Mouse (Mus musculus) heart, embryonic 10.5 days (tissue): ENCODE measurements around the gene Tmem265. TPM values are rescaled to one million over a fixed set of nuclear protein-coding genes. Genes with fewer than 3 reads are reported as not detected.

ENCODE experiments used
- DNase-seq: peaks from one replicate; pipeline ENCODE4 v3.0.0-alpha.2; 2017; ENCODE audit warnings: low spot score
- H3K27ac ChIP-seq: fragments of 300-500 bp; sonication (generic); 2 replicates; pipeline ENCODE4 v1.5.1; 2016; ENCODE audit warnings: mild to moderate bottlenecking
- H3K27me3 ChIP-seq: fragments of 300-500 bp; sonication (generic); 2 replicates; pipeline ENCODE4 v1.6.1; 2016; ENCODE audit warnings: mild to moderate bottlenecking; ENCODE audit not compliant: poor library complexity, insufficient read depth, severe bottlenecking
- H3K36me3 ChIP-seq: fragments of 300-500 bp; sonication (generic); 2 replicates; pipeline ENCODE4 v1.6.1; 2016; ENCODE audit warnings: mild to moderate bottlenecking, moderate library complexity
- H3K4me1 ChIP-seq: fragments of 300-500 bp; sonication (generic); 2 replicates; pipeline ENCODE4 v1.6.1; 2016; ENCODE audit warnings: mild to moderate bottlenecking
- H3K4me3 ChIP-seq: fragments of 300-500 bp; sonication (generic); 2 replicates; pipeline ENCODE4 v1.5.1; 2016; ENCODE audit warnings: mild to moderate bottlenecking, moderate library complexity
- H3K9me3 ChIP-seq: fragments of 300-500 bp; sonication (generic); 2 replicates; pipeline ENCODE4 v1.6.1; 2016; ENCODE audit warnings: mild to moderate bottlenecking, moderate library complexity
- WGBS: fragments of 180-500 bp; shearing (Covaris S2); methylation state at CpG from one replicate; pipeline ENCODE4 v1.1.7; 2016; 5-methylcytosine and 5-hydroxymethylcytosine counted together
- polyA plus RNA-seq: library from polyadenylated mRNA; unstranded; fragments of >200 nt; fragmentation: Nextera tagmentation; extraction: Ambion mirVana; gene quantifications from 2 replicates; pipeline ENCODE4 v1.2.1, GENCODE M21; 2016

Gene Tmem265
- polyA plus RNA-seq, 1 experiment from 2014 or later = 5.2 TPM

DNA sequence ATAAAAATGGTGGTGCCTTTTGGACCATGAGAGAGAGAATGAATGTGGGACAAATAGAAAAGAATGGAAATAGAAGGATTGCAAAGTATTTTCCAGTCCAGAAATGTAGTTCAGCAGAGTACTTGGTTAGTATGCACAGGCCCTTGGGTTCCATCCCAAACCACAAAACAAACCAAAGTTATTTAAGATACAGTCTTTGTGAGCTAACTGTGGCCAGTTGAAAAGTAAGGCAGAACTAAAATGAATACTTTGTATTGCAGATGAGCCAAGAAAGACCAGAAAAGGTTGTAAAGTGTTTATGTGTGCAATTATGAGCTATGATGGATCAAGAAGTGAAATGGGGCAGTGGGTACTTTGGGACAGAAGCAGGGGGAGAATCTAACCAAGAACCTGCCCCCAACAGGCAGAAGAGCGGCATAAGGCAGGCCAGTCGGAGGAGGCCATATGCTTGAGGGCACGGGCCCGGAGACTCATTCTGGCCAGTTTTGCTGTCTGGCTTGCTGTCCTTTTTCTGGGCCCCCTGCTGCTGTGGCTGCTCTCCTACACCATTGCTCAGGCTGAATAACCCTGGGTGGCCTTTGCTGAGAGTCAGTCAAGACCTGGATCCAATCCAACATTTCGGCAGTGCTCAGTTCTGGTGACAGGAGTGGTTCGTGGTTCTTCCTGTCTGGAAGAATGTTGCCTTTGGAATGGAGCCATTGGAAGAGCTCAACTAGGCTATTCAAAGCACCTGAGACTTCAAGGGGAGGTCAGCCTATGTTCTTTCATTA lies 3.4 kb downstream of the Tmem265 start:
- no peak overlapping the region for H3K27ac ChIP-seq

DNA sequence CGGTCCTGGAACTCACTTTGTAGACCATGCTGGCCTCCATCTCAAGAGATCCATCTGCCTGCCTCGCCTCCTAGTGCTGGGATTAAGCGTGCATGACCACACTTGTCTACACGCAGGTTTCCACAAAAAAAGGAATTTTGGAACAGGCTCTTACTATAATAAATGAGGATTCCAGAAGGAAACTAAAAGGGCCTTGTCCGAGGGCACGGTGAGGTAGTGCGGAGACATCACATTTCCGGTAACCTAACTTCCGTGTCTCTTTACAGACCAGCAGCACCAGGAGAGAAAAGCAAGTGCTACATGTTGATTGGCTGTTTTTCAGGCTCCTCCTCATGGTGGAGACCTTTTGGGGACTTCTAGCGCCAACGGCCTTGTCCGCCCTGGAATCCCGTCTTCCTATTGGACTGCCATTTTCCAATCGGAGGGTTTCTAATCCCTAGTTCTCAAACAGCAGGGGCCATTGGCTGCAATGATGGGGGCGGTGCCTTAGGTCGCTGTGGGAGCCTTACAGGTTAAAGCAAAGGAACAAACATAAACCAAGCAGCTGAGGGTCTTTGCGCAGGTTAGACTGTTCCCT lies 11.8 kb downstream of the Tmem265 start, which contains the start of gene Phkg2:
Gene Phkg2, plus strand, starts transcription at position 446 of the 577 bp plus-strand sequence.
- Histone ChIP-seq H3K4me3 (peak within 1 kb of the TSS; percentile 96), H3K36me3 (peaks cover 29% of the 10 kb centered on the region), H3K27ac (peak within 1 kb of the TSS; percentile 92), H3K27me3 (no peaks in the 10 kb centered on the region), H3K4me1 (peaks cover 19% of the 10 kb centered on the region), H3K9me3 (no peaks in the 10 kb centered on the region)
- peak; percentile 99 for DNase-seq
- under 1% methylated on average over 17 of the region's 17 CpGs for WGBS

More for the DNA sequence above, 3.4 kb downstream of the Tmem265 start:
- Histone ChIP-seq H3K36me3 (peaks cover 69% of the 10 kb centered on the region), H3K9me3 (no peaks in the 10 kb centered on the region), H3K27me3 (no peaks in the 10 kb centered on the region), H3K4me3 (no peak overlapping the region), H3K4me1 (peaks cover 5% of the 10 kb centered on the region; the same call in 1 of the 2 replicates)
- no peak for DNase-seq
- WGBS = 87% methylated on average over 6 of the region's 6 CpGs

DNA sequence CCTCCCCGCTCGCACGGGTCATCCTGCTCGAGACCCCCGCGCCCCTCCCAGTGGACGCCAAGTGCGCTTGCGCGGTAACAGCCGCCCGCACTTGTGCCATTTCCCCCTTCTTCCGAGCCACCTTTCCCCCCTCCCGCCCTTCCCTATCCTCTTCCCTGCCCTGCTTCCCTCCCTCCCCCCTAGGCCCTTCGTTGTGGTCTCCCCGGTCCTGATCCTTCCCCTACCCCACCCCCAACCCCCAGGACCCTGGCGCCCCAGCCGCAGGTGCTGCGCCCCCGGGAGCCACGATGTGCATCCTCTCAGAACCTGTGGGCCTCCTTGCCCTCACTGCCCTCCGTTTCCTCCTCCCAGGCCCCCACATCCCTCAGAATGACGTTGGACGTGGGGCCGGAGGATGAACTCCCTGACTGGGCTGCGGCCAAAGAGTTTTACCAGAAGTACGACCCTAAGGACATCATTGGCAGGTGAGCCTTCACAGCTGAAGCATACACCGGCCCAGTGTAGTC lies 12.4 kb downstream of the Tmem265 start:
- H3K4me3 ChIP-seq = peak overlapping the region; percentile 96
- no peaks in the 10 kb centered on the region for H3K27me3 ChIP-seq
- peak; percentile 74 for DNase-seq
- H3K4me1 ChIP-seq = peaks cover 19% of the 10 kb centered on the region
- no peaks in the 10 kb centered on the region for H3K9me3 ChIP-seq
- peak overlapping the region; percentile 92 for H3K27ac ChIP-seq
- under 1% methylated on average over 27 of the region's 28 CpGs for WGBS
- H3K36me3 ChIP-seq = peaks cover 34% of the 10 kb centered on the region

DNA sequence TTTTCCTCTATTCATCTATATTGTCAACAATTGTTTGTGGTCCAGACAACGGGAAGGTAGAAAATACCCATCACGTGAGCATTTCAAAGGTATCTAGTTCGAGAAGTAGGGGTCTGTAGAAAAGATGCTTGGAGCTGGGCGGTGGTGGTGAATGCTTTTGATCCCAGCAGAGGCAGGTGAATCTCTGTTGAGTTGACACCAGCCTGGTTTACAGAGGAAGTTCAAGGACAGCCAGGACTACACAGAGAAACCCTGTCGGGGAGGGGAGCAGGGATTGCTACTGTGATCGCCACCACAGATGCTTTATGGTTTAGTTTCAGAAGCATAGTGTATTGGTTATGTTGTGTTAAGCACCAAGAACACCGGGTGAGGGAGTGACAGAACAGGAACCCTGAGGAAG lies 12.9 kb downstream of the Tmem265 start:
- Histone ChIP-seq H3K4me3 (peak overlapping the region; percentile 96), H3K27ac (peak overlapping the region; percentile 92), H3K27me3 (no peaks in the 10 kb centered on the region), H3K9me3 (no peaks in the 10 kb centered on the region), H3K4me1 (peaks cover 19% of the 10 kb centered on the region), H3K36me3 (peaks cover 34% of the 10 kb centered on the region)
- 24% methylated on average over 7 of the region's 7 CpGs for WGBS
- no peak for DNase-seq

DNA sequence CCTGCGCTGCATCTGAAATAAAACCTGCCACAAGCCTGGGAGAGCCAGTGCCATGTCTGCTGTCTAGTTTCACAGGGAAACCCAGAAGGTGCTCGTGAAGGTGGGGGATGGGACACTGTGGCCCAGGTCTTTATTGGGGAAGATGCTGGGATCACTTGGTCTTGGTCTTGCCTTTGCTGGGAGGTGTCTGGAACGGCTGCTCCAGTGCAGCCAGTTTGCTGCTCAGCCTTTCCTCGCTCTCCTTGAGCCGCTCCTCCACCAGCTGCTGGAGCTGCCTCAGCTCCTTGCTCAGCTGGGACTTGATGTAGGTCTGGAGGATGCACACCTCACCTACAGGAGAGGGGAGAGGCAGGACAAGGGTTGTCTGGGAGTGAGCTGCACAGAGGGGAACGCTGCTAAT lies 22.1 kb downstream of the Tmem265 start:
- no peak overlapping the region for H3K4me3 ChIP-seq
- no peaks in the 10 kb centered on the region for H3K9me3 ChIP-seq
- H3K27me3 ChIP-seq = no peaks in the 10 kb centered on the region
- no peak for DNase-seq
- H3K4me1 ChIP-seq = peaks cover 15% of the 10 kb centered on the region
- H3K36me3 ChIP-seq = peaks cover 70% of the 10 kb centered on the region
- H3K27ac ChIP-seq = no peak overlapping the region
- 90% methylated on average over 6 of the region's 6 CpGs for WGBS

DNA sequence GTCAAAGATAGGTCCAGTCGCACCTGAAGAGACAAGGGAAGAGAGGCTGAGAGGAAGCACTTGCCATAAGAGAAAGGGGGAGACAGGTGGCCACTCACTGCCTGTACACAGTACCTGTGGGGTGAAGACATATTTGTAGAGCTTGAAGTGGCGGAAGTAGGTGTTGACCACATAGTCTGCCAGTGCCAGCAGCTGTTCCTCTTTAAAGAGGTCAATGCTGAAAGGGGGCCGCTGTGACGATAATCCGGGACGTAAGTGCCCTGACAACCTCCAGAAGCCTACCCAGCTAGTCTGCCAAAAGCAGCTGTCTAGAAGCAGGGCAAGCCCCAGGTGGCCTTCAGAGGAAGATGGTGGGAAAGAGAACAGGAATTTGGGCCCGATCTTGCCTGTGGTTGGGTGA lies 23.8 kb downstream of the Tmem265 start:
- H3K4me3 ChIP-seq = no peak overlapping the region
- no peaks in the 10 kb centered on the region for H3K9me3 ChIP-seq
- peaks cover 61% of the 10 kb centered on the region for H3K36me3 ChIP-seq
- no peak overlapping the region for H3K27ac ChIP-seq
- no peak for DNase-seq
- 89% methylated on average over 7 of the region's 7 CpGs for WGBS
- peaks cover 25% of the 10 kb centered on the region for H3K4me1 ChIP-seq
- H3K27me3 ChIP-seq = no peaks in the 10 kb centered on the region

DNA sequence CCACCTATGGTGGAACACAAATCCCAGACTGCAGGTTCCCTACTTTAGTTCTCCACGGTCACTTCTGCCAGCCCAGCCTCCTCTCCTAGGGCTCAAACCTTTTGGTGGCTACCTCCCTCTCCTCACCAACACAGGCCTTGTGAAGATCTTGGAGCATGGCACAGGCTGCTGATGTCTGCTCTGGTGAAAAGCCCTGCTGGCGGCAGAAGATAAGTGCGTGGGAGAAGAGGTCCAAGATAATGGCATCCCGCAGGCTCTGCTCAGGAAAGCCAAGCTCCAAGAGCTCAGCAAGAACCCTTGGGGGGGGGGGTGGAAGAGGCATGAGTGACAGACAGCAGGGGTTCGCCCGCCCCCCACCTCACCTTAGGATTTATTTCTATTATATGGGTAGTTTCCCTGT lies 25.0 kb downstream of the Tmem265 start:
- no peak overlapping the region for H3K27ac ChIP-seq
- no peaks in the 10 kb centered on the region for H3K9me3 ChIP-seq
- H3K36me3 ChIP-seq = peaks cover 62% of the 10 kb centered on the region
- H3K27me3 ChIP-seq = no peaks in the 10 kb centered on the region
- no peak for DNase-seq
- H3K4me1 ChIP-seq = peaks cover 29% of the 10 kb centered on the region
- H3K4me3 ChIP-seq = no peak overlapping the region
- 66% methylated on average over 6 of the region's 6 CpGs for WGBS

DNA sequence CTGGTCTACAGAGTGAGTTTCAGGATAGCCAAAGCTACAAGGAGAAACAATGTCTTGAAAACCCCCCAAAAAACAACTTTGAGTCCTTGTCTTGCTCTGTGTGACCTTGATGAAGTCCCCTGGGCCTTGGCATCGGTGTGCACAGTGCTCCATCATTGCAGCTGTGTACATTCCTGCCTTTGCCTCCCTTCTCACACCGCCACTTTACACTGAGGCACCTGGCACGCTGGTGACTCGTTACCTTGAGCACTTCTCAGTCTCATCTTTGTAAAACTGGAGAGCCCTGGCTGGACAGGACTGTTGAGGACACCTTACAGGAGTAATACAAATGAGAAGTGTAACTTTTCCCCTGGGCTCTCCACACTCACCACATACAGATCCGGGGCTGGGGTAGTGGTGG lies 26.0 kb downstream of the Tmem265 start:
- H3K36me3 ChIP-seq = peaks cover 63% of the 10 kb centered on the region
- WGBS = 65% methylated on average over 5 of the region's 5 CpGs

DNA sequence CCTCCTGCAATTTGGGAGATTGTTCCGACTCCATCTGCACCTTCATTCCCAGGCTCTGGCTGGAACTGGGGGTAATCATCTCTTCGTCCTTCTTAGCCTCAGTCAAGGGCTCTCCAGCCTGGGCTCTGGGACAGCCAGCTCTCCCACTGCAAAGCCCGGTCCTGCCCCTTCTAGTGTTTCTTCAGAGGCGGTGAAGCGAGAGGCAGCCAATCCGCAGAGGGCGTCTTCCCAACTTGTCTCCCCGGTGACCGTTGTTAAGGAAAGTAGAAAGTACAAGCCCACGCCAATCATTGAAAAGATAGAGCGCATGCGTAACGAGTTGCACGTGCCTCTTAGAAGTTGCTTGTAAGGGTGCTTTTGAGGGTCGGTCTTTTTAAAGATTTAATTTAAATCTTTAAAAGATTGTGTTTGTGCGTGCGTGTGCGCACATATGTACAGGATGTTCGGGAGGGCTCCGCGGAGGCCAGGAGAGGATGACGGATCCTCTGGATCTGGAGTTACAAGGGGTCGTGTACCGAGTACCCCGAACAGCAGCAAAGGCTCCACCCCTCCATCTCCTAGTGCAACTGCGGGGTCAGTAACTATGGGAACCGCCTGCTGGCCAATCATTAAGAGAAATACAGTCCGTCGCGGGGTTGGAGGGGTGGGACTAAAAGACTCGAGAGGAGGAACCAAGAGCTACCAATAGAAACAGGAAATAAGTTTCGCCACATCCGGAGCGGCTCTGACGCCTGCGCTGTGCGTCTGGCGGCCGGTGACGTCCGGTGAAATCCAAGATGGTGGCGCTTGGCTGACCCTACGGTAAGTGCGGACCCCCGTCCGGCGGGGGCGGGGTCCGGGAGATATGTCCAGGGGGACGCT lies 27.1 kb downstream of the Tmem265 start, which contains the start of the genes Ccdc189 and Rnf40:
Gene Ccdc189, minus strand, starts transcription at position 585 of the 861 bp plus-strand sequence.
Gene Rnf40, plus strand, starts transcription at position 757 of the 861 bp plus-strand sequence.
- peaks cover 63% of the 10 kb centered on the region for H3K36me3 ChIP-seq
- H3K27me3 ChIP-seq = no peaks in the 10 kb centered on the region
- DNase-seq = peak; percentile 99
- no peaks in the 10 kb centered on the region for H3K9me3 ChIP-seq
- H3K4me1 ChIP-seq = peaks cover 29% of the 10 kb centered on the region
- WGBS = under 1% methylated on average over 50 of the region's 50 CpGs
- H3K4me3 ChIP-seq = peak within 1 kb of the TSS; percentile 85
- H3K27ac ChIP-seq = peak within 1 kb of the TSS; percentile 92

More for the DNA sequence above, 26.0 kb downstream of the Tmem265 start:
- Histone ChIP-seq H3K27me3 (no peaks in the 10 kb centered on the region), H3K27ac (peak overlapping the region; percentile 92; the same call in 1 of the 2 replicates), H3K4me3 (peak overlapping the region; percentile 85), H3K9me3 (no peaks in the 10 kb centered on the region), H3K4me1 (peaks cover 29% of the 10 kb centered on the region)
- DNase-seq = no peak

DNA sequence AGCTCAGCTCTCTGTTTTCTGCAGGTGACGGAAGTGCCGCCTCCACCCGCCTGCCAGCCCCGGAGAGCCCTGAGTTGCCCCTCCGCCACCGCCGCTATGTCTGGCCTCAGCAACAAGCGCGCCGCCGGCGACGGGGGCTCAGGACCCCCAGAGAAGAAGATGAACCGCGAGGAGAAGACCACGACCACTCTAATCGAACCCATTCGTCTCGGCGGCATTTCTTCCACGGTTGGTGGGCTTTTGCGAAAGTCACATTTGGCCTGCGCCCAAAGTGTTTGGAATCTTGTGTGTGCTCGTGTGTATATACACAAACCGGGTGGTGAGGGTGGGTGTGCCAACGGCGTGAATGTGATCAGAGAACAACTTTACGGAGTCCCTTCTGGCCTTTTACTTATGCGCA lies 27.7 kb downstream of the Tmem265 start:
- peaks cover 29% of the 10 kb centered on the region for H3K4me1 ChIP-seq
- H3K9me3 ChIP-seq = no peaks in the 10 kb centered on the region
- peaks cover 63% of the 10 kb centered on the region for H3K36me3 ChIP-seq
- H3K4me3 ChIP-seq = peak overlapping the region; percentile 85
- WGBS = 5% methylated on average over 29 of the region's 29 CpGs
- H3K27ac ChIP-seq = peak overlapping the region; percentile 92
- H3K27me3 ChIP-seq = no peaks in the 10 kb centered on the region
- DNase-seq = no peak

DNA sequence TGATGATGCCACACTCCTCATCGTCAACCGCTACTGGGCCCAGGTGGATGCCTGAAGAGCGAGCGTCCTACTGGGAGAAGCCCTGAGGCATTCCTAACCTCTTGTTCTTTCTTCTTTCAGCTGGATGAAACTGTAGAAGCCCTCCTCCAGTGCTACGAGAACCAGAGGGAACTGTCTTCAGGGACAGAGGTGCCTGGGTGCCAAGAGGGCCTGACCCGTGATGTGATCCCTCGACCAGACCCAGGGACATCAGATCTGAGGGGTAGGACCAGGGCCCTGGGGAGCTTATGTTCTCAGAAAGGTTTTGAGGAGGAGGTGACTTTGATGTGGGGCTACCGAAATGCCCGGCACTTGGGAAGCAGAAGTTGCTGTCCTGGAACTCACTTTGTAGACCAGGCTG lies 28.4 kb downstream of the Tmem265 start:
- WGBS = 90% methylated on average over 9 of the region's 9 CpGs
- DNase-seq = no peak
- no peaks in the 10 kb centered on the region for H3K9me3 ChIP-seq
- H3K27me3 ChIP-seq = no peaks in the 10 kb centered on the region
- H3K36me3 ChIP-seq = peaks cover 63% of the 10 kb centered on the region
- peaks cover 29% of the 10 kb centered on the region for H3K4me1 ChIP-seq
- H3K27ac ChIP-seq = no peak overlapping the region
- peak overlapping the region; percentile 85 for H3K4me3 ChIP-seq

DNA sequence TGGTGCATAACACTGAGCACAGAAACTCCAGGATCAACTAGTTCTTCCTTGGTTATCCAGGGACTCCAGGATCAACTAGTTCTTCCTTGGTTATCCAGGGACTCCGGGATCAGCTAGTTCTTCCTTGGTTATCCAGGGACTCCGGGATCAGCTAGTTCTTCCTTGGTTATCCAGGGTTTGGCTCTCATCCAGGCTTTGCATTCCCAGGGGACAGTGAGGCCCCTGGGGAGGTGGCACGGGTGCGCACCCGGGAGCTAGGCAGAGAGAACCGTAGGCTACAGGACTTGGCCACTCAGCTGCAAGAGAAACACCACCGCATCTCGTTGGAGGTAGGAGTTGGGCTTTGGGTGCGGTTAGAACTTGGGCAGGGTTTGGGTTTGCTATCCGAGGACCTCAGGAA lies 29.9 kb downstream of the Tmem265 start:
- peaks cover 28% of the 10 kb centered on the region for H3K4me1 ChIP-seq
- no peaks in the 10 kb centered on the region for H3K9me3 ChIP-seq
- no peaks in the 10 kb centered on the region for H3K27me3 ChIP-seq
- WGBS = 87% methylated on average over 10 of the region's 10 CpGs
- H3K36me3 ChIP-seq = peaks cover 66% of the 10 kb centered on the region
- DNase-seq = no peak
- H3K4me3 ChIP-seq = no peak overlapping the region
- H3K27ac ChIP-seq = no peak overlapping the region
